Mouse (Mus musculus) heart, embryonic 16.5 days (tissue): ENCODE measurements around the gene Dnah12. TPM values are rescaled to one million over a fixed set of nuclear protein-coding genes. Genes with fewer than 3 reads are reported as not detected.
A peak's percentile ranks its signal among the peaks of the same experiment; 100 is the strongest.
"Not testable (repeated sequence)": the region's sequence is repeated elsewhere in the genome, so short reads cannot be mapped to it uniquely, and the experiment has no call there.

Experiments
- ATAC-seq: fragments of 200-750 bp; cut with Nextera tagmentation; replicated peaks from 2 replicates; pipeline ENCODE4 v1.8.0; 2017; ENCODE audit warnings: moderate number of reproducible peaks; ENCODE audit not compliant: insufficient read depth, low FRiP score; ENCODE audit errors: extremely low read depth
- H3K27ac ChIP-seq: fragments of 300-500 bp; sonication (generic); 2 replicates; pipeline ENCODE4 v1.5.1; 2014; ENCODE audit warnings: mild to moderate bottlenecking, low read length, control low read depth, moderate library complexity
- H3K27me3 ChIP-seq: fragments of 300-500 bp; sonication (generic); 2 replicates; pipeline ENCODE4 v1.6.1; 2014; ENCODE audit warnings: low read length, mixed read lengths; ENCODE audit not compliant: control insufficient read depth, insufficient read depth
- H3K36me3 ChIP-seq: fragments of 300-500 bp; sonication (generic); 2 replicates; pipeline ENCODE4 v1.6.1; 2014; ENCODE audit not compliant: control insufficient read depth, insufficient read depth
- H3K4me1 ChIP-seq: fragments of 300-500 bp; sonication (generic); 2 replicates; pipeline ENCODE4 v1.6.1; 2014; ENCODE audit warnings: low read length, mixed read lengths; ENCODE audit not compliant: control insufficient read depth, insufficient read depth
- H3K4me2 ChIP-seq: fragments of 300-500 bp; sonication (generic); 2 replicates; pipeline ENCODE4 v1.6.1; 2014; ENCODE audit warnings: low read depth, mild to moderate bottlenecking, control low read depth, low read length
- H3K4me3 ChIP-seq: fragments of 300-500 bp; sonication (generic); 2 replicates; pipeline ENCODE4 v1.5.1; 2014; ENCODE audit warnings: mild to moderate bottlenecking, control low read depth, low read length
- H3K9ac ChIP-seq: fragments of 300-500 bp; sonication (generic); 2 replicates; pipeline ENCODE4 v1.6.1; 2014; ENCODE audit warnings: low read length, control low read depth
- H3K9me3 ChIP-seq: fragments of 300-500 bp; sonication (generic); replicated peaks from 2 replicates; pipeline ENCODE4 v1.6.1; 2016; ENCODE audit warnings: low read length; ENCODE audit not compliant: control insufficient read depth
- WGBS: fragments of 180-500 bp; shearing (Covaris S2); extraction: QIAGEN DNeasy Blood & Tissue Kit; methylation state at CpG from one replicate; pipeline ENCODE4 v1.1.7; 2014; 5-methylcytosine and 5-hydroxymethylcytosine counted together
- polyA plus RNA-seq: library from polyadenylated mRNA; unstranded; fragments of >200 nt; fragmentation: Nextera tagmentation; extraction: Ambion mirVana; gene quantifications from 2 replicates; pipeline ENCODE4 v1.2.1, GENCODE M21; 2015

Dnah12 gene
- polyA plus RNA-seq, 1 experiment from 2014 or later = 0.16 TPM

DNA sequence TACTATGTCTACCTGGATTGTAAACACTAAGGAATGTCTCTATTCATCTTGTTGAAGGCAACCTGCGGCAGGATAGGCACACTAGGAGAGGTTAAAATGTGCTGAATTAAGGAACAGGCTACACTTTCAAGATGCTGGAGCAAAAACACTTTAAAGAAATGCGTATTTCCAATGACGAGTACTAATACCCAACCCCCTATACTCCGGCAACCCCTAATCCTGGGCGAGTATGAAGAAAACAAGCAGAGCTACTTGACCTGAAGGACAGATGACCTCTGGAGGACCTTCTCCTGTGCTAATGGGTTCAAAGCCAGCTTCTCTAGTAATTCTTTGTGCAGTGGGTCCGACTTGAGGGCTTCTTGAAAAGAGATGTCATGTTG lies 25.1 kb upstream of the Dnah12 start:
- Histone ChIP-seq H3K4me3 (peak overlapping the region; percentile 85), H3K27me3 (no peaks in the 10 kb centered on the region), H3K27ac (peak overlapping the region; percentile 92; the same call in 1 of the 2 replicates), H3K4me2 (peak overlapping the region; percentile 80), H3K9ac (peak overlapping the region; percentile 91), H3K9me3 (no peaks in the 10 kb centered on the region), H3K4me1 (peaks cover 17% of the 10 kb centered on the region), H3K36me3 (peaks cover 9% of the 10 kb centered on the region)
- ATAC-seq = no peak
- 17% methylated on average over 6 of the region's 6 CpGs for WGBS

DNA sequence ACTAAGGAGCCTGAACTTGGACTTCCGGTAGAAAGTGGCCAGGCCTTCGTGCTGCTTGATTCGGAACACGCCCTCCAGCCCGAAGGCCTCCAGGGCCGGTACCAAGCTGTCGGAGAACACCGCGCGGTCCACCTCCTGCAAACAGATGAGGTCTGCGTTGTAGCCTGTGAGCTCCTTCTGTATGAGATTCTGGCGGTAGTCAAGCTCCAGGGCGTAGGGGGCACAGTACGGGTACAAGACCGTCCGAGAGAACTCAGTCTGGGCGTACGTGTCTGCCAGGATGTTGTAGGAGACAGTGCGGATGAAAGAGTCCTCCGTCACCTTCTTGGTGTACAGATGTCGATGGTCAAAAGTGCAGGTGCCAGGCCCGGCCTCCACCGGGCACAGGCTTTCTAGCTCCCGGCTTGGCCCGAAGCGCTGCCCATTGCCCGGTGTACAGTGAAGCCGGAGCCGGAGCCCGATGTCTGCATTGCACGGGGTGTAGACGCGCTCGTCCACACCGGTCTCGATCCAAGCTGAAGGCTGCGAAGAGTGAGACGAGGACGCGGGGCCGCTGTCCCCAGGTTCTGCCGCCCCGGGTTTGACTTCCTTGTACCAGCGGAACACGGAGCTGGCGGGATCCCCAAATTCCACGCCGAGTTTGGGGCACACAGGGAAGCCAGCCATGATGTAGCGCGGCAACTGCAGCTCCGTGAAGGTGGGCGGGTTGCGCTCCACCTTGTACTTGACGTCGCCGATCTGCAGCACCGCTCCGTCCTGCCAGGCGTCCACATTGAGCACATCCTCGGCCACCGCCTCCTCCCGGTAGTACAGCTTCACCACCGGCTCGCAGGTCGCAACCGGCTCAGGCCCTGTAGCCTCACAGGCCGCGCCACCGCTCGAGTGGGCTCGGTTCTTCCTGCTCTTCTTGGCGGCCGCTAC lies 24.4 kb upstream of the Dnah12 start:
- Histone ChIP-seq H3K4me3 (peak overlapping the region; percentile 85), H3K4me2 (peak overlapping the region; percentile 80), H3K9me3 (no peaks in the 10 kb centered on the region), H3K4me1 (peaks cover 17% of the 10 kb centered on the region), H3K36me3 (peaks cover 9% of the 10 kb centered on the region), H3K27me3 (no peaks in the 10 kb centered on the region), H3K27ac (peak overlapping the region; percentile 92), H3K9ac (peak overlapping the region; percentile 91)
- under 1% methylated on average over 73 of the region's 73 CpGs for WGBS
- ATAC-seq = peak; percentile 18

DNA sequence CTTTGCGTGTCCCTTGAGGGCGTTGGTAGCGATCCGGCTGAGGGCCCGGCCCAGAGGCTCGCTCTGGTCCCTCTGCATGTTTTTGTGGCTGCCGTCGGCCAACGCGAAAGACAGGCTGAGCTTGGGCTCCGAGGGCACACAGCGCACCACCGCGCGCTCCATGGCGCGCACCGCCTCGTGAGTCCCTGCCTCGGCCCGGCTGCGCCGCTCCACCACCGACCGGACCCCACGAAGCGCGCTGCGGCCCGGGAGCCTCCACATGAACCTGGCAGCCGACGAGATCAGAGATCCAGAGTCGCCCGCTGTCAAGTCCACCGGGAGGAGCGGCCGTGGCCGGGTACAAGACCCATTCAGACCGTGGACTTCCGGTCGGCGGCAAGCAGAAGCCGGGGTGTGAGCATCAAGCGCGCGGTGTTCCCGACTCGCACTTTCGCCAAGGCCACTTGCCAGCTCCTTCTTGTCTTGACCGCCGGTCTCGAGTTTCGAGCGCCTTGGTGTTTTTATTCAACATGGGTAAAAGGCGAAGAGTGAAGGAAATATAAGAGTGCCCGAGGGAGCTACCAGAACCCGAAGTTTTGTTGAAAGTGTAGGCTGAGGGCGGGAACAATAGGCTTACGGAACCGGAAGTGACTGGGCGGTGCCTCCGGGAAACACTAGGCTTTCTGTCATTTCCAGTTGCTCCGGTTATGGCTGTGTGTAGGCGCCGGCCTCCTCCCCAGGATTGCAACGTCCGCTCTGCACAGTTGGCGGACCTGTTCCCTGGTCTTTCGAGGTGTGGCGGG lies 23.6 kb upstream of the Dnah12 start, which contains the start of gene Pde12:
Gene Pde12 (minus strand): TSS at position 592 of the 782 bp plus-strand sequence.
- Histone ChIP-seq H3K4me3 (peak within 1 kb of the TSS; percentile 85), H3K27me3 (no peaks in the 10 kb centered on the region), H3K9me3 (no peaks in the 10 kb centered on the region), H3K27ac (peak within 1 kb of the TSS; percentile 92), H3K36me3 (peaks cover 9% of the 10 kb centered on the region), H3K4me2 (peak within 1 kb of the TSS; percentile 80), H3K4me1 (peaks cover 17% of the 10 kb centered on the region), H3K9ac (peak within 1 kb of the TSS; percentile 91)
- under 1% methylated on average over 70 of the region's 70 CpGs for WGBS
- ATAC-seq = peak; percentile 86

DNA sequence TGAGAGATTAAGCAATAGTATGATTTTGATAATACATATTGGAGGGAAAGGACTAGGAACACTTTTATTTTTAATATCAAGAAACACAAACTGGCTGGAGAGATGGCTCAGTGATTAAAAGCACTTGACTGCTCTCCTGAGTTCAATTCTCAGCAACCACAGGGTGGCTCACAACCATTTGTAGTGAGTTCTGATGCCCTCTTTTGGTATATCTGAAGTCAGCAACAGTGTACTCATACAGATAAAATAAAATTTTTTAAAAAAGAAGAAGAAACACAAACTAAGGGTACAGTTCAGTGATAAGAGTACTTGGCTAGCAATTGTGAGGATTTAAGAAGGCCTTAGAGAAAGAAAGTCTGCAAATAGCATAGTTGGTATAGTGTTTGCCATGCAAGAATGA lies 22.1 kb upstream of the Dnah12 start:
- Histone ChIP-seq H3K4me3 (no peak overlapping the region), H3K36me3 (no peaks in the 10 kb centered on the region), H3K27ac (no peak overlapping the region), H3K9me3 (no peaks in the 10 kb centered on the region), H3K4me1 (peaks cover 17% of the 10 kb centered on the region), H3K27me3 (no peaks in the 10 kb centered on the region), H3K4me2 (no peak overlapping the region), H3K9ac (no peak overlapping the region)
- no peak for ATAC-seq

DNA sequence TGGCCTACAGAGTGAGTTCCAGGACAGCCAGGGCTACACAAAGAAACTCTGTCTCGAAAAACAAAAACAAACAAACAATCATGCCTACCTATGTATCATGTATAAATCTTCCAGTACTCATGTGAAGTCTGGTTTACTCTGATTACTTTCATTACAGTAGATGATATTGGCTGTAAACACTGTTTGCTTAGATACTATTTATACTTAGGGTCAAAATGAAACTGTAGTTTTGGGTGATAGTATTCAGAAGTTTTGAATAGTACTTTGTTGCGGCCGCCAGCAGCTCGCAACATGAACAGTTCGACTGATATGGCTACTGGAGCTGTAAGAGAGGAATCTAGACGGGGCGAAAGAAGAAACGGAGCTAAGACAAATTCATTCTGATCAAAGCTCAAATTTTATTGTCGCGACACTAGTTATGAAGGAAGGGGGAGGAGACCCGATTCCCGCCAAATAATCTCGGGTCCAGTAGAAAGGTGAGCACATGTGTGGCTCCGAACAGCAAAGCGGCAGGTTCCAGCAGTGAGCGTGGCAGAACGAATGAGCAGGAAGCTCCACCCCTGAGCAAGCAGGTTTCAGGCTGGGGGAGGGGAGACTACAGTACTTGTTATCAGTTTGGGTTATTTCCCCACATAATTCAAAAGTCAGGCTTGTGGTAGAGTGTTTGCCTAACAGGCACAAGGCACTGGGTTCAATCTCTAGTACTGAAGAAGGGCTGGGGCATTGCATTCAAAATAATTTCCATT lies 21.0 kb upstream of the Dnah12 start:
- H3K9ac ChIP-seq, H3K4me3 ChIP-seq, H3K9me3 ChIP-seq, H3K36me3 ChIP-seq, H3K27me3 ChIP-seq, H3K4me2 ChIP-seq, H3K27ac ChIP-seq, ATAC-seq: not testable (repeated sequence)
- 59% methylated on average over 17 of the region's 17 CpGs for WGBS
- H3K4me1 ChIP-seq = peaks cover 12% of the 10 kb centered on the region

DNA sequence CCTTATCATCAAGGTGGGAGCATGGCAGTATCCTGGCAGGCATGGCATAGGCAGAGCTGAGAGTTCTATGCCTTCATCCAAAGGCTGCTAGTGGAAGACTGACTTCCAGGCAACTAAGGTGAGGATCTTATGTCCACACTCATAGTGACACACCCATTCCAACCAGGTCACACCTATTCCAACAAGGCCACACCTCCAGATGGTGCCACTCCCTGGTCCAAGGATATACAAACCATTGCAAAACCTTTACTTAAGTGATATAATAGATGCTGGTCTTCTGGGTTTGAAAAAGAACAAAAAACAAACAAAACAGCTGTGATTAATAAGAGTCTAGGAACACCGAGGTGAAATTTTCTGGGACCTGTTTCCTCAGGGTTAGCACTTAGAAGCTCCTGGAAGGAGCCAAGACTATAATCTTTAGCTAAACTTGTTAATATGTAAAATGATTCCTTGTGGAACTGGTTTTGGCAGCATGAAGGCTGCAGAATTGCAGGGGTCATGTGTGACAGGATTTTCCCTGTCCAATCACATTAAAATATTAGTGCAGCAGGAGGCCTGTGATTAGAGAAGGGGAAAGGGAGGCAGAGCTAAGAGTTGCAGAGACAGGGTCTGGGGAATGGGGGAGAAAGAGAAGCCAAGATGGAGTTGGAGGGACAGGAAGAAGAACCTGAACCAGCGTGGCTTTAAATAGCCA lies 18.5 kb upstream of the Dnah12 start:
- H3K9me3 ChIP-seq, H3K9ac ChIP-seq, H3K4me1 ChIP-seq, H3K36me3 ChIP-seq, ATAC-seq, H3K27me3 ChIP-seq, H3K4me3 ChIP-seq, H3K27ac ChIP-seq, H3K4me2 ChIP-seq: not testable (repeated sequence)
- 78% methylated on average over 2 of the region's 2 CpGs for WGBS

DNA sequence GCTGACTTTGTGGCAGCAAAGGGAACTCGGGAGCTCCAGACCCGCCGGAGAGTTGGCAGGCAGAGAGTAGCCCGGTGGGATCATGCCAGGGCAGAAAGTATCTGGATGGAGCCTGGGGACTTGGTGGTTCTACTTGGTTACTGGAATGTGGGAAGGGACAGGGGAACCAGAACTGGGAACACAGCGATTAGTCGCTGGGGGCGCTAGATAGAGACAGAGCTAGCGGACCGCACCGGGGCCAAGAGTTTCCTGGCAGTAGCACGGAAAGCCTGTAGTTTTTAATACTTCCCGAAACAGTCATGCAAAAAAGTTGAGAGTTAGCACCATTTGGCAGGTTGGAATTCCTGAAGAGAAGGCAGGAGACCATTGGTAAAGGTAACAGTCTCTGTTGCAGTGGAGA lies 17.7 kb upstream of the Dnah12 start:
- no peaks in the 10 kb centered on the region for H3K27me3 ChIP-seq
- H3K9ac ChIP-seq = no peak overlapping the region
- 16% methylated on average over 12 of the region's 12 CpGs for WGBS
- ATAC-seq = no peak
- H3K36me3 ChIP-seq = no peaks in the 10 kb centered on the region
- no peaks in the 10 kb centered on the region for H3K9me3 ChIP-seq
- H3K4me1 ChIP-seq = peaks cover 4% of the 10 kb centered on the region
- peak overlapping the region; percentile 41; the same call in 1 of the 2 replicates for H3K4me2 ChIP-seq
- H3K27ac ChIP-seq = no peak overlapping the region
- H3K4me3 ChIP-seq = no peak overlapping the region

DNA sequence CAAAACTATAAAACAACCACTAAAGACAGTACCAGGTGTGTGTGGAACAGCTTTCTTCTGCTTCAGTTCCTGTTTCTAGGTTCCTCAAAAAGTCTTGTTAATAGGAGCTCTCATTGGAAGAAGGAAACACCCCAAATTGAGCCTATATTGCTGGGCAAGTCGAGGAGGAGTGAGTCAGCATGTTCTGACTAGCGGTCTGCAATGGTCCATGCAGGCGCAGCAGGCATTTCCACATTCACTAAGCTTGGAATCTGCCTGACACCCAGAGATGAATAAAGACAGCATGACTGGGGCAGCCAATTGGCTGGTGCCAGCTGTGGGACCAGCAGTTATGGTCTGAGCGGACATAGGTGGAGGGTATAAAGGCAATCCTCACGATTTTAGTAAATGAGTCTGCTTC lies 17.3 kb upstream of the Dnah12 start:
- Histone ChIP-seq H3K27me3 (no peaks in the 10 kb centered on the region), H3K9ac (no peak overlapping the region), H3K27ac (no peak overlapping the region), H3K4me3 (no peak overlapping the region), H3K36me3 (no peaks in the 10 kb centered on the region), H3K9me3 (no peaks in the 10 kb centered on the region), H3K4me1 (no peaks in the 10 kb centered on the region), H3K4me2 (peak overlapping the region; percentile 41; the same call in 1 of the 2 replicates)
- 77% methylated on average over 5 of the region's 5 CpGs for WGBS
- no peak for ATAC-seq
